Mouse (Mus musculus) liver, embryonic 12.5 days (tissue): Measurements from ENCODE around the gene Alg12. TPM values are rescaled to one million over a fixed set of nuclear protein-coding genes. Genes with fewer than 3 reads are reported as not detected.
"Not testable (repeated sequence)": the region's sequence is repeated elsewhere in the genome, so short reads cannot be mapped to it uniquely, and the experiment has no call there.

Experiments used
- ATAC-seq: fragments of 200-750 bp; cut with Nextera tagmentation; 2 replicates; pipeline ENCODE4 v1.8.0; 2017; ENCODE audit warnings: moderate number of reproducible peaks, mild to moderate bottlenecking, moderate library complexity
- H3K27ac ChIP-seq: fragments of 300-500 bp; sonication (generic); 2 replicates; pipeline ENCODE4 v1.5.1; 2016; ENCODE audit warnings: mild to moderate bottlenecking
- H3K27me3 ChIP-seq: fragments of 300-500 bp; sonication (generic); replicated peaks from 2 replicates; pipeline ENCODE4 v1.6.1; 2016; ENCODE audit warnings: mild to moderate bottlenecking, moderate library complexity
- H3K36me3 ChIP-seq: fragments of 300-500 bp; sonication (generic); 2 replicates; pipeline ENCODE4 v1.6.1; 2016; ENCODE audit warnings: mild to moderate bottlenecking, moderate library complexity
- H3K4me1 ChIP-seq: fragments of 300-500 bp; sonication (generic); 2 replicates; pipeline ENCODE4 v1.6.1; 2016
- H3K4me2 ChIP-seq: fragments of 300-500 bp; sonication (generic); 2 replicates; pipeline ENCODE4 v1.6.1; 2016; ENCODE audit warnings: mild to moderate bottlenecking, moderate library complexity
- H3K4me3 ChIP-seq: fragments of 300-500 bp; sonication (generic); 2 replicates; pipeline ENCODE4 v1.5.1; 2016; ENCODE audit warnings: mild to moderate bottlenecking, moderate library complexity
- H3K9ac ChIP-seq: fragments of 300-500 bp; sonication (generic); 2 replicates; pipeline ENCODE4 v1.6.1; 2016; ENCODE audit warnings: mild to moderate bottlenecking, moderate library complexity
- H3K9me3 ChIP-seq: fragments of 300-500 bp; sonication (generic); replicated peaks from 2 replicates; pipeline ENCODE4 v1.6.1; 2016; ENCODE audit warnings: mild to moderate bottlenecking, moderate library complexity
- WGBS: fragments of 180-500 bp; shearing (Covaris S2); methylation state at CpG from one replicate; pipeline ENCODE4 v1.1.7; 2016; ENCODE audit not compliant: insufficient replicate concordance; 5-methylcytosine and 5-hydroxymethylcytosine counted together
- polyA plus RNA-seq: library from polyadenylated mRNA; unstranded; fragments of >200 nt; fragmentation: Nextera tagmentation; extraction: Ambion mirVana; gene quantifications from 2 replicates; pipeline ENCODE4 v1.2.1, GENCODE M21; 2016

Gene Alg12
- polyA plus RNA-seq, 1 experiment from 2014 or later, result 6.9 TPM

DNA sequence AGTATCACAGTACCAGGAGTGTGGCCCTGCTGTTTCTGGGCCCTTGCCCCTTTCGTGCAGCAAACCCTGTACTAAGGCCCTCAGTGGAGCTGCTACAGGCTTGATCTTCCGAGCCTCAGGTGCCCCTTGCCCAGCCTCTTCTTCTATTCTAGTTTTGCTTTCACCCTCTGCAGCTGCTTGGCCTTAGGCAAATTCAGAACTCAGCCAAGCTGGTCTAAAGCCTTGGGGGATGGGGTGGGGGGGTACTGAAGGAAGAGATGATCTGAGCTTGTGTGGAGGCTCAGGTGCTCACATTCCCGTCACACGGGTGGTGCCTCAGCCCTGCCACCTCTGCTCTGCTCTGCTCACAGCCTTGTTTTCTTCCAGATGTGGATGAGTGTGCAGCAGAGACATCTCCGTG is 4.3 kb upstream of the Alg12 start:
- Histone ChIP-seq H3K27ac (no peak overlapping the region), H3K36me3 (peaks cover 61% of the 10 kb centered on the region), H3K27me3 (no peaks in the 10 kb centered on the region), H3K9ac (no peak overlapping the region), H3K9me3 (no peaks in the 10 kb centered on the region), H3K4me2 (no peak overlapping the region), H3K4me3 (no peak overlapping the region), H3K4me1 (peaks cover 22% of the 10 kb centered on the region)
- no peak for ATAC-seq
- 80% methylated on average over 5 of the region's 5 CpGs for WGBS

DNA sequence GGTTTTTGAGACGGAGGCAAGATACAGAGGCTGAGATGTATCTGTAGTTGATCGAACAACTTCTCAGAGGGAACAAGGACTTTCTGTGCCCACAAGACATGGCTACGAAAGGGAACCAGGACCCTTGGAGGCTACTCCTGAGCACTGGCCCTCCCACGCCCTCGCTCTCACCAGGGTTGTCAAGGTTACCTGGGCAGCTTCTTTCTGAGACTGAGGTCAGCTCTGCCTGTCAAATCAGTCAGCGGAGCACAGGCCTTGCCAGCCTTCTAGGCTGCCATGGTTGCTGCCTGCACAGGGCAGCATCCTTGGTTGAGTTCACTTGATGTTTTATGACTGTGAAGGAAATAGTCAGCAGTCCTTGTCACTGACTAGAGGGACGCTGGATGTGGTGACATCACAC is 3.4 kb upstream of the Alg12 start:
- Histone ChIP-seq H3K27me3 (no peaks in the 10 kb centered on the region), H3K4me3 (no peak overlapping the region), H3K36me3 (peaks cover 62% of the 10 kb centered on the region), H3K9me3 (no peaks in the 10 kb centered on the region), H3K4me2 (no peak overlapping the region), H3K4me1 (peaks cover 26% of the 10 kb centered on the region), H3K27ac (no peak overlapping the region), H3K9ac (no peak overlapping the region)
- WGBS, result 85% methylated on average over 7 of the region's 7 CpGs
- ATAC-seq, result no peak

DNA sequence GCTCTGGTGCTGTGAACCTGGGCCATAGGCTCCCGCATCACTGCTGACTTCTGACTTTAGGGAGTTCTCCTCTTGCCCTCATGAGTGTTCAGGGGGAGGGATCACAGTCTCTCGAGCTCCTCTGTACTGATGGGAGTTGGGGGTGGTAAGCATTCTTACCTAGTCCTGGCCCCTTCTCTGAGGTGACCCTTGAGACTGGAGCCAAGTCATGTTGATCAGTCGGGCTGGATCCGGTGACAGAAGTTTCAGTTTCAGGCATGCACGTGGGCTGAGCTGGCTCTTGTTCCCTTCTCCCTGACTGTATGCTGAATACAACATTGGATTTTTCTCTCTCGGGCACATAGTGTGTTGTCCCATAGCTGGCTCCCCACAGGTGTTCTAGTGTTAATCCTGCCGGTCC is 2.3 kb upstream of the Alg12 start:
- ATAC-seq, result no peak
- peaks cover 58% of the 10 kb centered on the region for H3K36me3 ChIP-seq
- H3K4me2 ChIP-seq, result no peak overlapping the region
- no peak overlapping the region for H3K27ac ChIP-seq
- H3K9me3 ChIP-seq, result no peaks in the 10 kb centered on the region
- no peaks in the 10 kb centered on the region for H3K27me3 ChIP-seq
- peaks cover 27% of the 10 kb centered on the region for H3K4me1 ChIP-seq
- no peak overlapping the region for H3K9ac ChIP-seq
- no peak overlapping the region for H3K4me3 ChIP-seq
- WGBS, result 76% methylated on average over 7 of the region's 7 CpGs

GRCm38 (mm10) chr15:88819906-88820303 is 787 bp upstream of the Alg12 start:
- Histone ChIP-seq H3K4me1 (peaks cover 27% of the 10 kb centered on the region), H3K27me3 (no peaks in the 10 kb centered on the region), H3K27ac (peak overlapping the region; percentile 70), H3K9me3 (no peaks in the 10 kb centered on the region), H3K4me3 (peak overlapping the region; percentile 89), H3K9ac (peak overlapping the region; percentile 93), H3K4me2 (peak overlapping the region; percentile 97), H3K36me3 (peaks cover 58% of the 10 kb centered on the region)
- no peak for ATAC-seq
- 1% methylated on average over 23 of the region's 23 CpGs for WGBS

DNA sequence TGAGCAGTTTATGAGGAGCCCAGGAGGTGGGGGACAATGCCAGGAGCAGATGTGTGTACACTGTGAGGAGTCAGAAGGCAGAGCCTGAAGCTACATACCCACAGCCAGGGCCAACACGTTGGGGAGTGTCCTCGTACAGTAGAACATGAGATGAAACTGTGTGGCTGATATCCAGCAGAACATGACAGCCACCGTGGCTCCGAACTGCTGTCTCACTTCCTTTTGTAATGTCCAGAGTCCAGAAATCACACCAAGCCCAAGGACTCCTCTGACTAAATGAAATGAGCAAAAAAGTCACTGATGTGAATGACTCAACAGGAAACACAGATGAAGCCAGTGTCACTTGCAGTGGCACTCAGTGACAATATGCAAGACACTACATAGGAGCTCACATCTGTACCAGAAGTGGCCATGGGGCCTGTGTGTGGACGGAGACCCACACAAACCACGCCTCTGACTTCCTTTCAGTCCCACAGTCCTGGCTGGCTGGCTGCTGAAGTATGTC is 3.9 kb downstream of the Alg12 start:
- peaks cover 56% of the 10 kb centered on the region for H3K36me3 ChIP-seq
- no peak for ATAC-seq
- no peaks in the 10 kb centered on the region for H3K9me3 ChIP-seq
- 60% methylated on average over 6 of the region's 6 CpGs for WGBS
- H3K27ac ChIP-seq, result no peak overlapping the region
- H3K4me2 ChIP-seq, result no peak overlapping the region
- H3K4me3 ChIP-seq, result no peak overlapping the region
- H3K4me1 ChIP-seq, result peaks cover 18% of the 10 kb centered on the region
- H3K27me3 ChIP-seq, result no peaks in the 10 kb centered on the region
- no peak overlapping the region for H3K9ac ChIP-seq

DNA sequence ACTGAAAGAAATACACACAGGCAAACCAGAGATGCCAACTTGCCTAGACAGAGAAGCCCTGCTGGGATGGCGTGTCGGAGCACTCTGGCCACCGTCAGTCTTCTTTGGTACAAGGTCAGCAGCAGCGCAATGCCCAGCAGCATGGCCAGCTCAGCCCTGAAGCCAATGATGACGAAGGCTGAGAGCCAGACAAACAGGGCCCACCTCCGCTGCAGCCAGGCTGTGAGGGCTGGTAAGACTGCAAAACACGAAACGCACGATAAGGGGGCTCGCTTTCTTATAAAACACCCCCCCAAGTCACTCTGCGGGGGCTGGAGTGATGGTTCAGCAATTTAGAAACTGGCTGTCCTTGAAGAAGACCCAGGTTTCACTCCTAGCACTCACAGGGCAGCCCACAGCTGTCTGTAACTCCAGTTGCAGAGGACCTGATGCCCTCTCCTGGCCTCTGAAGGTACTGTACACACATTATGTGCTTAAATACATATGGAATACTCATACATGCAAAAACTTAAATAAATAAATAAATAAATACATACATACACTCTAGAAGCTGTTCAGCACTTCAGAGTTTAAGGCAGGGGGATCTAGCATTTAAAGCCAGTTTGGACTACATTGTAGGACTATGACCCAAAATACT is 4.6 kb downstream of the Alg12 start:
- Histone ChIP-seq H3K4me3 (no peak overlapping the region), H3K4me1 (peaks cover 14% of the 10 kb centered on the region), H3K4me2 (no peak overlapping the region), H3K9me3 (no peaks in the 10 kb centered on the region), H3K27me3 (no peaks in the 10 kb centered on the region), H3K27ac (no peak overlapping the region), H3K9ac (no peak overlapping the region), H3K36me3 (peaks cover 61% of the 10 kb centered on the region)
- no peak for ATAC-seq
- 90% methylated on average over 11 of the region's 11 CpGs for WGBS

DNA sequence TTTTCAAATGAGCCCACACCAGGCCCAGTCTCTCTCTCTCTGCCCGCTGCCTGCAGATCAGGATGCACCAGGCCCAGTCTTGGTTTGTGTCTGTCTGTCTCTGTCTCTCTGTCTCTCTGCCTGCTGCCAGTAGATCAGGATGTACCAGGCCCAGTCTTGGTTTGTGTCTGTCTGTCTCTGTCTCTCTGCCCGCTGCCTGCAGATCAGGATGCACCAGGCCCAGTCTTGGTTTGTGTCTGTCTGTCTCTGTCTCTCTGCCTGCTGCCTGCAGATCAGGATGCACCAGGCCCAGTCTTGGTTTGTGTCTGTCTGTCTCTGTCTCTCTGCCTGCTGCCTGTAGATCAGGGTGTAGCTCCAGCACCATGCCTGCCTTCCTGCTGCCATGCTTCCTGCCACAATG is 5.2 kb downstream of the Alg12 start:
- not testable (repeated sequence) for H3K9me3 ChIP-seq, H3K4me3 ChIP-seq, H3K9ac ChIP-seq, ATAC-seq, H3K4me2 ChIP-seq, H3K27me3 ChIP-seq, H3K27ac ChIP-seq
- WGBS, result 72% methylated on average over 2 of the region's 2 CpGs
- peaks cover 14% of the 10 kb centered on the region for H3K4me1 ChIP-seq
- peaks cover 64% of the 10 kb centered on the region for H3K36me3 ChIP-seq

DNA sequence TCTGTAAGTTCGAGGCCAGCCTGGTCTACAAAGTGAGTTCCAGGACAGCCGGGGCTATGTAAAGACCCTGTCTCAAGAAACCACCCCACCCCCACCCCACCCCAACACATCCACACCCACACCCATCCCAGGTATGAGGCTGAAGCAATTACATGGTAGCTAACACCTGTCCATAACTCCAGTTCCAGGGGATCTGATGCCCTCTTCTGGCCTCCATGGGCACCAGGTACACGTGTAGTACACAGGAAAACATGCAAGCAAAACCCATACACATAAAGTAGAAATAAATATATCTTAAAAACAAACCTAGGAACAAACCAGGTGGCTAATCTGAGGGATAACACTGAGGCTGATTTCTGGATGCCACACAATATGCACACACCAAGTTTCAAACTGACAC is 5.9 kb downstream of the Alg12 start:
- no peak overlapping the region for H3K4me2 ChIP-seq
- 87% methylated on average over 3 of the region's 3 CpGs for WGBS
- no peak for ATAC-seq
- H3K36me3 ChIP-seq, result peaks cover 70% of the 10 kb centered on the region
- H3K4me1 ChIP-seq, result peaks cover 8% of the 10 kb centered on the region
- H3K4me3 ChIP-seq, result no peak overlapping the region
- H3K27me3 ChIP-seq, result no peaks in the 10 kb centered on the region
- no peak overlapping the region for H3K27ac ChIP-seq
- no peak overlapping the region for H3K9ac ChIP-seq
- no peaks in the 10 kb centered on the region for H3K9me3 ChIP-seq

GRCm38 (mm10) chr15:88810369-88810768 is 8.7 kb downstream of the Alg12 start:
- Histone ChIP-seq H3K4me2 (no peak overlapping the region), H3K27me3 (no peaks in the 10 kb centered on the region), H3K27ac (no peak overlapping the region), H3K9ac (no peak overlapping the region), H3K9me3 (no peaks in the 10 kb centered on the region), H3K4me3 (no peak overlapping the region), H3K36me3 (peaks cover 83% of the 10 kb centered on the region), H3K4me1 (no peaks in the 10 kb centered on the region; the same call in 1 of the 2 replicates)
- no peak for ATAC-seq
- WGBS, result 76% methylated on average over 2 of the region's 2 CpGs

- Histone ChIP-seq H3K9me3 (no peaks in the 10 kb centered on the region), H3K4me3 (no peak overlapping the region), H3K9ac (no peak overlapping the region), H3K27me3 (no peaks in the 10 kb centered on the region), H3K4me2 (no peak overlapping the region), H3K27ac (no peak overlapping the region), H3K36me3 (peaks cover 77% of the 10 kb centered on the region), H3K4me1 (no peaks in the 10 kb centered on the region; the same call in 1 of the 2 replicates)
- ATAC-seq, result no peak
- 87% methylated on average over 8 of the region's 8 CpGs for WGBS
These were observed 11.0 kb downstream of the Alg12 start for GRCm38 (mm10) chr15:88808121-88808520.

DNA sequence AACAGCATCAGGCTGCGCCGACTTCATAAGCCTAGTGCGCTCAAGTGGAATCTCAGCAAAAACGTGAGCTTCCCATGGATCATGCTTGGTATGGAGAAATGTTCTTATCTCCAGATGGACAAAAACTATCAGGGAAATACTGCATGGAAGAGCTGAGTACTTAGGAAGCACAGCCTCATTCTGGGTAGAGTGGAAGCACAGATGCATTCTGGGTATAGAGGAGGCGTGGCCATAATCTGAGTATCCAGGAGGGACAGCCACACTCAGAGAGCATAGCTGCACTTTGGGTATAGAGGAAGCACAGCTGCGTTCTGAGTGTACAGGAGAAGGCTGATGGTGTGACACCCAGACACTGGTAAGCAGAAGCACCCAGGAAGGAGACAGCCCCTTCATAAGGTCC is 16.8 kb downstream of the Alg12 start:
- no peaks in the 10 kb centered on the region for H3K27me3 ChIP-seq
- H3K27ac ChIP-seq, result no peak overlapping the region
- 0 out of 2 replicates have a peak, but pooled peaks have one; percentile 27 for ATAC-seq
- peaks cover 4% of the 10 kb centered on the region for H3K4me1 ChIP-seq
- no peak overlapping the region for H3K9ac ChIP-seq
- H3K4me3 ChIP-seq, result no peak overlapping the region
- H3K9me3 ChIP-seq, result no peaks in the 10 kb centered on the region
- peaks cover 36% of the 10 kb centered on the region for H3K36me3 ChIP-seq
- H3K4me2 ChIP-seq, result no peak overlapping the region
- WGBS, result 80% methylated on average over 6 of the region's 6 CpGs

DNA sequence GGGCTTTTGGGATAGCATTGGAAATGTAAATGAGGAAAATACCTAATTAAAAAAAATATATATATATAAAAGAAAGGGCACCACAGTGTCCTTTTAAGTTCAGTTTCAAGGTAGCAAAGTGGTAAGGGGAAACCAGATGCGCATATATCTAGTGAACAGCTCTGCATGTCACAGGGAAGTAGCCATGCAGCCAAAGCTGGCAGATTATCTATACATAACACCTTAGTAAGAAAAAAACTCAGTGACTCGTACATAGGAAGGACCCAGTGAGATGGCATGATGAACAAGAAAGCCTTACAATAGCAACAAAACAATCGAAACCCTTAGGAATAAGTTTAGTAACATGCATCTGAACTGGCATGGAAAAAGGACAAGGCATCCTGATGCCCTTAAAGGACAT is 17.2 kb downstream of the Alg12 start:
- no peak overlapping the region for H3K9ac ChIP-seq
- ATAC-seq, result no peak
- H3K27me3 ChIP-seq, result no peaks in the 10 kb centered on the region
- H3K4me1 ChIP-seq, result peaks cover 4% of the 10 kb centered on the region
- H3K4me3 ChIP-seq, result no peak overlapping the region
- H3K9me3 ChIP-seq, result no peaks in the 10 kb centered on the region
- 69% methylated on average over 3 of the region's 3 CpGs for WGBS
- H3K36me3 ChIP-seq, result peaks cover 31% of the 10 kb centered on the region
- H3K27ac ChIP-seq, result no peak overlapping the region
- no peak overlapping the region for H3K4me2 ChIP-seq

DNA sequence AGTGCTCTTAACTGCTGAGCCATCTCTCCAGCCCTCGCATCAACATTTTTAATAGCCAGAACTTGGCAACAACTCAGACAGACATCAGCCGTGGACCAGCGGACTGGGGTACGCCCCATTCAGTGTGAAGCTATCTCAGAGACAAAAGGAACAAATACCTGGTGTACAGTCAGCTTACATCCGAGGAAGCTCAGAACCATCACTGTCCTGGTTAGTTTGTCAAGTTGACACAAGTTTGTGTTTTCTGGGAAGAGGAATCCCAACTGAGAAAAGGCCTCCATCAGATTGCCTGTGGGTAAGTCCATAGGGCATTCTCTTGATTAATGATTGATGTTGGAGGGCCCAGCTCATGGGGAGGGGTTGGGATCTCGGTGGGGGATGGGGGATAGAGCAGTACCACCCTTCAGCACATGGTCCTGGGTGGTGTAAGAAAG is 18.2 kb downstream of the Alg12 start:
- Histone ChIP-seq H3K4me2 (no peak overlapping the region), H3K4me3 (no peak overlapping the region), H3K27ac (peak overlapping the region; percentile 36), H3K36me3 (peaks cover 22% of the 10 kb centered on the region), H3K27me3 (no peaks in the 10 kb centered on the region), H3K9ac (no peak overlapping the region), H3K9me3 (no peaks in the 10 kb centered on the region), H3K4me1 (peaks cover 4% of the 10 kb centered on the region)
- peak; percentile 76 for ATAC-seq
- WGBS, result 64% methylated on average over 6 of the region's 6 CpGs
